Comparison of ENCODE assay signal across 16 mouse cellular contexts in genomic region chr8:41532212-41532611, GRCm38 (mm10).
"Had no signal": no experiment of that assay in that cellular context is flagged by ENCODE, and none has a peak within 500 bp of the region (broad histone marks: within the 10 kb centered on the region; RNA-seq: fewer than 3 reads in every experiment).

No protein-coding gene starts in this region.

- H3K36me3 ChIP-seq: neural tube, embryonic 13.5 days; neural tube, embryonic 15.5 days; stomach, embryonic 15.5 days had no signal

- H3K9me3 ChIP-seq: neural tube, embryonic 13.5 days; neural tube, embryonic 15.5 days; stomach, embryonic 15.5 days had no signal

- DNase-seq: retina, postnatal 1 day; right cerebral cortex, adult 18-20 months; right cerebral cortex, postnatal 14 days; right cerebral cortex, postnatal 25 days; right cerebral cortex, postnatal 4 days; spleen, adult 18-20 months; thymus, adult 18-20 months; thymus, adult 2 months; thymus, postnatal 14 days; thymus, postnatal 25 days; thymus, postnatal 36 days; thymus, postnatal 4 days had no signal

- H3K9ac ChIP-seq: neural tube, embryonic 13.5 days; neural tube, embryonic 15.5 days; stomach, embryonic 15.5 days had no signal

- H3K27me3 ChIP-seq: neural tube, embryonic 13.5 days; neural tube, embryonic 15.5 days; stomach, embryonic 15.5 days had no signal

- H3K4me3 ChIP-seq: neural tube, embryonic 13.5 days; neural tube, embryonic 15.5 days; stomach, embryonic 15.5 days had no signal

- H3K27ac ChIP-seq: neural tube, embryonic 13.5 days; neural tube, embryonic 15.5 days; stomach, embryonic 15.5 days; stomach, postnatal 0 days had no signal

- H3K4me1 ChIP-seq: neural tube, embryonic 13.5 days; stomach, embryonic 15.5 days had no signal

- H3K4me2 ChIP-seq: neural tube, embryonic 13.5 days; neural tube, embryonic 15.5 days; stomach, embryonic 15.5 days had no signal
